Comparison of ENCODE assay signal across 8 mouse cellular contexts in genomic region chr19:46328081-46329030, GRCm38 (mm10). TPM values are rescaled to one million over a fixed set of nuclear protein-coding genes. Genes with fewer than 3 reads are reported as not detected.
A peak's percentile ranks its signal among the peaks of the same experiment; 100 is the strongest.
DNase-seq lines count a peak whose midpoint lies in the region; ATAC-seq and TF ChIP-seq lines count a peak whose summit lies in the region.

Fbxl15 (plus strand) TSS chr19:46328184.

- H3K27ac ChIP-seq in hindbrain, embryonic 10.5 days = peak within 1 kb of the TSS; percentile 94
- H3K27ac ChIP-seq in lung, postnatal 0 days (ENCODE audit: low read length) = peak within 1 kb of the TSS; percentile 86

- ATAC-seq in frontal cortex, adult (ENCODE audit: low TSS enrichment) = peak; percentile 58
- peak; percentile 91 for ATAC-seq in lung, postnatal 0 days

- peak within 1 kb of the TSS; percentile 30; the same call in 1 of the 2 replicates for H3K9ac ChIP-seq in lung, postnatal 0 days (replicated peaks; ENCODE audit: low read depth)

- H3K27me3 ChIP-seq in hindbrain, embryonic 10.5 days (ENCODE audit: insufficient read depth, poor library complexity, severe bottlenecking) = peaks cover 60% of the 10 kb centered on the region
- peaks cover 25% of the 10 kb centered on the region for H3K27me3 ChIP-seq in lung, postnatal 0 days (replicated peaks; ENCODE audit: insufficient read depth, low read length)

- H3K36me3 ChIP-seq in hindbrain, embryonic 10.5 days = peaks cover 25% of the 10 kb centered on the region
- H3K36me3 ChIP-seq in lung, postnatal 0 days (ENCODE audit: insufficient read depth, low read length) = 0 out of 2 replicates have a peak, but pooled peaks cover 3% of the 10 kb centered on the region

- peaks cover 79% of the 10 kb centered on the region for H3K4me1 ChIP-seq in hindbrain, embryonic 10.5 days (replicated peaks)
- H3K4me1 ChIP-seq in lung, postnatal 0 days (ENCODE audit: insufficient read depth, low read depth, low read length) = peaks cover 20% of the 10 kb centered on the region

- TF ChIP-seq EP300 in lung, postnatal 0 days (IDR thresholded peaks at IDR 0.05) = no peak

- under 1% methylated on average over 81 of the region's 81 CpGs for WGBS in hindbrain, embryonic 10.5 days
- under 1% methylated on average over 75 of the region's 81 CpGs for WGBS in lung, postnatal 0 days

- peak within 1 kb of the TSS; percentile 82 for H3K4me3 ChIP-seq in hindbrain, embryonic 10.5 days
- H3K4me3 ChIP-seq in lung, postnatal 0 days (ENCODE audit: low read depth, low read length) = peak within 1 kb of the TSS; percentile 61

- H3K9me3 ChIP-seq in hindbrain, embryonic 10.5 days = no peaks in the 10 kb centered on the region
- no peaks in the 10 kb centered on the region for H3K9me3 ChIP-seq in lung, postnatal 0 days (ENCODE audit: low read length)

- no peak for TF ChIP-seq CTCF in lung, postnatal 0 days (IDR thresholded peaks at IDR 0.05)

- DNase-seq in MEL-GATA-1-ER (ENCODE audit: extremely low read depth, low read depth) = peak; percentile 94
- DNase-seq in cerebellum, adult 8-10 months = peak; percentile 96
- DNase-seq in hindbrain, embryonic 10.5 days (ENCODE audit: low spot score) = peak; percentile 96
- DNase-seq in layer of hippocampus, adult 9-11 months = peak; percentile 98
- DNase-seq in lung, postnatal 0 days (ENCODE audit: low spot score) = peak; percentile 97
- DNase-seq in ovary, postnatal 14 days (ENCODE audit: low spot score) = peak; percentile 92
- DNase-seq in thymus, postnatal 14 days = peak; percentile 94

- peak within 1 kb of the TSS; percentile 99 for H3K4me2 ChIP-seq in lung, postnatal 0 days (replicated peaks; ENCODE audit: low read depth, low read length)

RNA-seq across cellular contexts. Expression of gene Fbxl15, which starts in this region (rescaled TPM):
- 23.2 and 28.2 TPM in 2 replicates for polyA plus RNA-seq in hindbrain, embryonic 10.5 days (2016; fragmentation: Nextera tagmentation; extraction: Ambion mirVana)
- polyA plus RNA-seq in lung, postnatal 0 days (2015; fragmentation: Nextera tagmentation; extraction: Ambion mirVana) = 12.9 and 13.0 TPM in 2 replicates

Comparison
In these comparisons a context has a peak if more than half of its experiments do, and no peak if none do; other contexts are left out.
1. Peak in every context shown above with its lines: DNase-seq, ATAC-seq, H3K4me3 ChIP-seq and H3K27ac ChIP-seq.